Mouse (Mus musculus) frontal cortex, adult (tissue): Measurements from ENCODE around the gene Tex261.
"Not testable (repeated sequence)": the region's sequence is repeated elsewhere in the genome, so short reads cannot be mapped to it uniquely, and the experiment has no call there.

Experiments used
- ATAC-seq: cut with Nextera tagmentation; 2 replicates; pipeline ENCODE4 v1.9.2; 2017; ENCODE audit warnings: mild to moderate bottlenecking, moderate library complexity, mixed read lengths; ENCODE audit not compliant: low TSS enrichment

The Tex261 gene

GRCm38 (mm10) chr6:83775638-83776293 lies at the start of gene Tex261:
Gene Tex261 (minus strand): TSS chr6:83775813.
- ATAC-seq: peak; percentile 89

GRCm38 (mm10) chr6:83821856-83822255 lies 46.2 kb upstream of the Tex261 start:
- ATAC-seq: no peak

- ATAC-seq: peak; percentile 41; the same call in 1 of the 2 replicates
Observed at GRCm38 (mm10) chr6:83820727-83821515, 45.3 kb upstream of the Tex261 start.

- ATAC-seq: no peak
Observed at GRCm38 (mm10) chr6:83818996-83819395, 43.4 kb upstream of the Tex261 start.

- no peak for ATAC-seq
Observed at GRCm38 (mm10) chr6:83815801-83816200, 40.2 kb upstream of the Tex261 start.

GRCm38 (mm10) chr6:83802846-83803245 lies 27.2 kb upstream of the Tex261 start:
- ATAC-seq: no peak

- 0 out of 2 replicates have a peak, but pooled peaks have one; percentile 43 for ATAC-seq
Observed at GRCm38 (mm10) chr6:83802033-83802432, 26.4 kb upstream of the Tex261 start.

- no peak for ATAC-seq
Observed at GRCm38 (mm10) chr6:83796686-83797085, 21.1 kb upstream of the Tex261 start.

GRCm38 (mm10) chr6:83795492-83795900 lies 19.9 kb upstream of the Tex261 start:
- ATAC-seq: peak; percentile 11; the same call in 1 of the 2 replicates

- ATAC-seq: peak; percentile 84
Observed at GRCm38 (mm10) chr6:83794760-83795296, 19.2 kb upstream of the Tex261 start, which contains the start of gene Nagk. Gene Nagk (plus strand): TSS chr6:83794982.

- ATAC-seq: no peak
Observed at GRCm38 (mm10) chr6:83791251-83791890, 15.8 kb upstream of the Tex261 start.

- ATAC-seq: not testable (repeated sequence)
Observed at GRCm38 (mm10) chr6:83790533-83790932, 14.9 kb upstream of the Tex261 start.

- ATAC-seq: no peak
Observed at GRCm38 (mm10) chr6:83788554-83788953, 12.9 kb upstream of the Tex261 start.

- no peak for ATAC-seq
Observed at GRCm38 (mm10) chr6:83786426-83786825, 10.8 kb upstream of the Tex261 start.

- no peak for ATAC-seq
Observed at GRCm38 (mm10) chr6:83779026-83779425, 3.4 kb upstream of the Tex261 start.

- ATAC-seq: 0 out of 2 replicates have a peak, but pooled peaks have one; percentile 24
Observed at GRCm38 (mm10) chr6:83778306-83778705, 2.7 kb upstream of the Tex261 start.

- peak; percentile 15 for ATAC-seq
Observed at GRCm38 (mm10) chr6:83774781-83775563, 641 bp downstream of the Tex261 start.

GRCm38 (mm10) chr6:83774126-83774525 lies 1.5 kb downstream of the Tex261 start:
- no peak for ATAC-seq

GRCm38 (mm10) chr6:83768485-83768884 lies 7.1 kb downstream of the Tex261 start:
- ATAC-seq: no peak

GRCm38 (mm10) chr6:83766982-83767381 lies 8.6 kb downstream of the Tex261 start:
- ATAC-seq: no peak

GRCm38 (mm10) chr6:83762880-83763431 lies 12.7 kb downstream of the Tex261 start:
- ATAC-seq: no peak
